Mouse (Mus musculus): ENCODE measurements around the gene Fip1l1. TPM values are rescaled to one million over a fixed set of nuclear protein-coding genes. Genes with fewer than 3 reads are reported as not detected.

Fip1l1 gene
- polyA plus RNA-seq, 1 experiment from 2014 or later, result 93.9 TPM

Other genes starting within 250 kb of the Fip1l1 start
- gene Scfd2, start 3.7 kb upstream of the Fip1l1 start, polyA plus RNA-seq (2016; fragmentation: Nextera tagmentation; extraction: Ambion mirVana), result 17.3 and 18.3 TPM in 2 replicates
- 0.37 and 0.87 TPM in 2 replicates for gene Lnx1, start 167.5 kb downstream of the Fip1l1 start, polyA plus RNA-seq (2016; fragmentation: Nextera tagmentation; extraction: Ambion mirVana)